Comparison of ENCODE assay signal across 8 mouse cellular contexts in genomic region chrX:140599561-140600409, GRCm38 (mm10). TPM values are rescaled to one million over a fixed set of nuclear protein-coding genes. Genes with fewer than 3 reads are reported as not detected.
DNase-seq lines count a peak whose midpoint lies in the region; ATAC-seq and TF ChIP-seq lines count a peak whose summit lies in the region.

No protein-coding gene starts in this region.

- ATAC-seq in heart, embryonic 13.5 days (ENCODE audit: extremely low read depth, insufficient number of reproducible peaks, low FRiP score, low TSS enrichment) = no peak
- ATAC-seq in limb, embryonic 12.5 days (ENCODE audit: insufficient number of reproducible peaks, insufficient read depth, low FRiP score, low TSS enrichment, low read depth) = no peak

- no peaks in the 10 kb centered on the region for H3K79me2 ChIP-seq in myocyte (ENCODE audit: control insufficient read depth, insufficient read depth)

- no peaks in the 10 kb centered on the region for H3K9me3 ChIP-seq in heart, embryonic 13.5 days
- 0 out of 2 replicates have a peak, but pooled peaks cover 4% of the 10 kb centered on the region for H3K9me3 ChIP-seq in limb, embryonic 12.5 days

- peak overlapping the region; percentile 73 for H3ac ChIP-seq in myocyte (ENCODE audit: control insufficient read depth, insufficient read length)

- no peak overlapping the region; the same call in 1 of the 2 replicates for H3K27ac ChIP-seq in bone marrow, adult 2 months (ENCODE audit: control insufficient read depth, insufficient read depth, low read depth, low read length, poor library complexity)
- H3K27ac ChIP-seq in heart, embryonic 13.5 days (replicated peaks) = peak overlapping the region; percentile 75
- no peak overlapping the region for H3K27ac ChIP-seq in limb, embryonic 12.5 days

- no peaks in the 10 kb centered on the region for H3K4me1 ChIP-seq in bone marrow, adult 2 months (ENCODE audit: control insufficient read depth, insufficient read depth, low read length)
- no peaks in the 10 kb centered on the region for H3K4me1 ChIP-seq in heart, embryonic 13.5 days
- H3K4me1 ChIP-seq in limb, embryonic 12.5 days (replicated peaks) = no peaks in the 10 kb centered on the region

- H3K36me3 ChIP-seq in heart, embryonic 13.5 days = peaks cover 5% of the 10 kb centered on the region
- H3K36me3 ChIP-seq in limb, embryonic 12.5 days = no peaks in the 10 kb centered on the region
- H3K36me3 ChIP-seq in myocyte (ENCODE audit: control insufficient read depth, insufficient read depth) = no peaks in the 10 kb centered on the region

- TF ChIP-seq CTCF in bone marrow, adult 2 months (IDR thresholded peaks at IDR 0.05; ENCODE audit: control insufficient read depth, insufficient read depth, low read length) = no peak

- TF ChIP-seq POLR2A in bone marrow, adult 2 months (IDR thresholded peaks at IDR 0.05; ENCODE audit: borderline replicate concordance, control insufficient read depth, low read depth, low read length) = no peak
- no peak for TF ChIP-seq POLR2A in myocyte (IDR thresholded peaks at IDR 0.05; ENCODE audit: insufficient read length, low read depth)

- WGBS in bone marrow, adult 2 months = 10% methylated on average over 73 of the region's 78 CpGs
- WGBS in heart, embryonic 13.5 days = 12% methylated on average over 71 of the region's 78 CpGs
- 10% methylated on average over 62 of the region's 78 CpGs for WGBS in limb, embryonic 12.5 days

- peak overlapping the region; percentile 53 for H3K4me3 ChIP-seq in bone marrow, adult 2 months (replicated peaks; ENCODE audit: control insufficient read depth, low read depth, low read length)
- H3K4me3 ChIP-seq in heart, embryonic 13.5 days = peak overlapping the region; percentile 61
- peak overlapping the region; percentile 52 for H3K4me3 ChIP-seq in limb, embryonic 12.5 days (replicated peaks)
- H3K4me3 ChIP-seq in myocyte = peak overlapping the region; percentile 17

- peak; percentile 12 for DNase-seq in kidney, adult 11 months
- no peak for DNase-seq in kidney, adult 8-10 months
- no peak for DNase-seq in urinary bladder, postnatal 4 days (ENCODE audit: low spot score in 2 of 2)
- DNase-seq in right cerebral cortex, adult 2 months (ENCODE audit: low spot score in 2 of 2) = no peak

- peaks cover 40% of the 10 kb centered on the region for H3K27me3 ChIP-seq in heart, embryonic 13.5 days (replicated peaks)
- H3K27me3 ChIP-seq in limb, embryonic 12.5 days = peaks cover 79% of the 10 kb centered on the region
- no peaks in the 10 kb centered on the region for H3K27me3 ChIP-seq in myocyte (ENCODE audit: control insufficient read depth, insufficient read depth, insufficient read length)

- H3K4me2 ChIP-seq in heart, embryonic 13.5 days = peak overlapping the region; percentile 76
- peak overlapping the region; percentile 78 for H3K4me2 ChIP-seq in limb, embryonic 12.5 days
- H3K4me2 ChIP-seq in myocyte (ENCODE audit: low read depth) = peak overlapping the region; percentile 71

- peak overlapping the region; percentile 84 for H3K9ac ChIP-seq in heart, embryonic 13.5 days
- 0 out of 2 replicates have a peak overlapping the region, but pooled peaks have one; percentile 18 for H3K9ac ChIP-seq in limb, embryonic 12.5 days (replicated peaks)

TF ChIP-seq in myocyte, 11 proteins besides CTCF, POLR2A, EP300 and RAD21:
- TF ChIP-seq MYOD1 (IDR thresholded peaks at IDR 0.05; ENCODE audit: control insufficient read depth in 1 of 3, insufficient read length in 2 of 3, low read depth in 2 of 3) (no peak), SRF (IDR thresholded peaks at IDR 0.05; ENCODE audit: control insufficient read depth, insufficient read length, low read depth) (no peak), REST (IDR thresholded peaks at IDR 0.05; ENCODE audit: insufficient read depth, insufficient read length) (no peak), MYOG (IDR thresholded peaks at IDR 0.05; ENCODE audit: control insufficient read depth in 1 of 3, insufficient read depth in 1 of 3, insufficient read length in 2 of 3, low read depth in 2 of 3) (no peak), MAX (IDR thresholded peaks at IDR 0.05; ENCODE audit: low read depth) (no peak), E2F4 (IDR thresholded peaks at IDR 0.05; ENCODE audit: insufficient read depth) (no peak), USF1 (IDR thresholded peaks at IDR 0.05; ENCODE audit: low read depth) (no peak), POLR2AphosphoS2 (IDR thresholded peaks at IDR 0.05; ENCODE audit: insufficient read length, low read depth) (no peak), TCF3 (IDR thresholded peaks at IDR 0.05; ENCODE audit: insufficient read length, low read depth) (no peak)

RNA-seq across cellular contexts. Expression of gene Tsc22d3, which starts 0.7 kb away (rescaled TPM):
- polyA plus RNA-seq in bone marrow, adult 2 months (2011; ENCODE audit: insufficient read depth, insufficient read length, low replicate concordance, missing spikeins) = 51.1 and 59.6 TPM in 2 replicates
- 163 and 212 TPM in 2 replicates for polyA plus RNA-seq in heart, embryonic 13.5 days (2015; fragmentation: Nextera tagmentation; extraction: Ambion mirVana)
- 115 and 117 TPM in 2 replicates for polyA plus RNA-seq in limb, embryonic 12.5 days (2016; fragmentation: Nextera tagmentation; extraction: Ambion mirVana)
- 87.0 TPM for polyA plus RNA-seq in myocyte (2012; fragmentation: generic; extraction: Trizol)
